Mouse (Mus musculus): ENCODE data around the gene Nufip1. TPM values are rescaled to one million over a fixed set of nuclear protein-coding genes. Genes with fewer than 3 reads are reported as not detected.

The Nufip1 gene
- total RNA-seq, 2 experiments from 2014 or later = 6.6 to 7.6 TPM

DNA sequence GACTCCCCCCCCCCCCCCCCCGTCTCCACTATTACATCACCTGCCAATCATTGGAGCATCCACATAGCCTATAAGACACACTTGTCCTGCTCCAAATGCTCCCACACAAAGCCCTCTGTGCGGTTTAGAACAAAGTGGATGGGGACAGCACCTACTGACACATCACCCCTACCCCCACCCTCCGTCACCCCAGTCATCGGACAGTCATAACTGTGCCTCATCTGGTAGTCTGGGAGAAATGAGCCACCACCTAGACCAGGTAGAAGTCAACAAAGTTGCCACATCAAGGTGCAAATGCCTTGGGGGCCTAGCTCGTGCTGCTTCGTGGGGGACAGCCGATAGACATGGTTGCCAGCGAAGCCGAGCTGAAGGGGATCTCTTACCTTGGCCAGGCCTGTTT lies 66.5 kb downstream of the Nufip1 start:
- no peak for DNase-seq (ENCODE audit: low spot score in 2 of 2)

DNA sequence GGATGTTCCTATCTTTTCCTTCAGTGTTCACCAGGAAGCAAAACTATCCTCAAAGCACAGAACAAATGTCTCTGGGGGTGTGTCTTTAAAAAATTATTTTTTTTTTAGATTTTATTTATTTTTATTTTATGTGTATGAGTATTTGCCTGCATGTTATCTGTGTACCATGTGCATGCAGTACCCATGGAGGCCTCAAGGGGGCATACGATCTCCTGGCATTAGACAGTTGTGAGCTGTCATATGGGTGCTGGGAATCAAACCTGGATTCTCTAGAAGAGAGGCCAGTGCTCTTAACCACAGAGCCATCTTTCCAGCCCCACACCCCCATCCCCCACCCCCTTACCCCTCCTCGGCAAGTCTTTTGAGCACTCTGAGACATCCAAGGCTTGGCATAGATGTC lies 67.8 kb downstream of the Nufip1 start:
- DNase-seq (ENCODE audit: low spot score in 2 of 2) = no peak

DNA sequence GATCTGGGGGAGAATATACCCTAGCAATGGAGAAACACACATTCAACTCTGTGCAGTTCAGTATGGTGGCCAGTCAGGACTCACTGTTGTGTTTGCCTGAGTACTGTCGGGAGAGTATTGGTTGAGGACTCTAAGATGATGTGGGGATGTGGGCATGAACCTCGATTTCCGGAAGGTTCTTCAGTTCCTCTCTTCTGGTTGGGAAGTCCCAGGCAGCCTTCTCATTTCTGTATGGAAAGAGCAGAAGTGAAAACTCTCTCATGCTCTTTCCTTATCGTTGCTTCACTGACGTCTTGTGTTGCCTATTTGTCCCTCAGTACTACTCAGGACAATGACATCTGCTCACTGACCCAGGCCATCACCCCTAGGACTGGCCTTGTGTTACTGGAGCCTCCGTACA lies 68.7 kb downstream of the Nufip1 start:
- DNase-seq (ENCODE audit: low spot score in 2 of 2) = no peak

DNA sequence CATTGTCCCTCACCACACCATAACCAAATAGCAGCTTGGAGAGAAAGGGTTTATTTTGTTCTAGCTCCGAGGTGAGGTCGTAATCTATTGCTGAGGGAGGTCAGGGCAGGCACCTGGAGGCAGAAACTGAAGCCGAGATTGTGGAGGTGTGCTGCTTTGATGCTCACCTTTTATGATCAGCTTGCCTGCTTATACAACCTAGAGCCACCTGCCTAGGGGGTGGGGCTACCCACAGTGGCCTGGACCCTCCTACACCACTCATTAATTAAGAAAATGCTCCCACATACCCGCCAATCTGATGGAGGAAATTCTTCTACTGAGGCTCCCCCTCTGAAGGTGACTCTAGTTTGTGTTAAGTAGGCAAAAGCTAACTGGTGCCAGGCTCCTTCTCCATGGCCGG lies 74.7 kb downstream of the Nufip1 start:
- DNase-seq (ENCODE audit: low spot score in 2 of 2) = no peak

DNA sequence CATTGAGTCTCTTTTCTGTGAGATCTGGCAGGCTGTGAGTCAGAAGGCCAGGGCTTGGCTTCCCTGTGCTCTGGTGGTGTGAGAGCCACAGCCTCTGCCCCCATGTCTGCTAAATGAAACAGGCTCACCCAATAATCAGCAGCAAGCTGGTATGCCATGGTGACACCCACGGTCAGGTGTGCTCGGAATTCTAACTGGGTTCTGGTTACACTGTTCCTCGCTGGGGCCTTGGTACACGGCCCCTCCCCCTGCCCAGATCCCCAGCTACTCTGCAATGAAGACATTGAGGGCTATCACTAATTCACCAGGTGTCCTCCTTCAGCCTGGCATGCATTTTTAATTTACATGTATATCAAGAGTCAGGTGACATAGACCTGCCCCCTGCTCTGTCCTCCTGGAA lies 75.6 kb downstream of the Nufip1 start:
- DNase-seq (ENCODE audit: low spot score in 2 of 2) = no peak

Other genes with a start within 250 kb of the Nufip1 start
- not detected for gene Kctd4, start 155.9 kb upstream of the Nufip1 start, total RNA-seq (2021)
- gene Gtf2f2, start 100.0 kb upstream of the Nufip1 start, total RNA-seq (2021) = 10 to 100 TPM; 24.7 to 26.6 TPM
- 10 to 100 TPM; 13.6 to 18.6 TPM for gene Gpalpp1, start 131 bp upstream of the Nufip1 start, total RNA-seq (2021)